Mouse (Mus musculus): ENCODE results near the gene Zscan4c.
"Not testable (repeated sequence)": the region's sequence is repeated elsewhere in the genome, so short reads cannot be mapped to it uniquely, and the experiment has no call there.

Gene Zscan4c

GRCm38 (mm10) chr7:11005445-11005844, at the start of gene Zscan4c:
Gene Zscan4c, plus strand, starts transcription at chr7:11005745.
- DNase-seq (ENCODE audit: low spot score) = not testable (repeated sequence)
